Mouse (Mus musculus): ENCODE measurements around the gene Trabd2b. TPM values are rescaled to one million over a fixed set of nuclear protein-coding genes. Genes with fewer than 3 reads are reported as not detected.

Gene Trabd2b
- polyA plus RNA-seq, 1 experiment from 2014 or later = 1.6 TPM

GRCm38 (mm10) chr4:114519966-114520365, 113.4 kb downstream of the Trabd2b start:
- H3K4me1 ChIP-seq = peaks cover 20% of the 10 kb centered on the region
- ATAC-seq (ENCODE audit: insufficient number of reproducible peaks, insufficient read depth, low FRiP score, low TSS enrichment) = no peak
- H3K27ac ChIP-seq = no peak overlapping the region
- H3K9ac ChIP-seq = no peak overlapping the region
- no peaks in the 10 kb centered on the region for H3K9me3 ChIP-seq
- no peaks in the 10 kb centered on the region for H3K36me3 ChIP-seq
- H3K27me3 ChIP-seq = no peaks in the 10 kb centered on the region
- H3K4me2 ChIP-seq (replicated peaks) = no peak overlapping the region
- no peak overlapping the region for H3K4me3 ChIP-seq
- WGBS = 82% methylated on average over 3 of the region's 3 CpGs

GRCm38 (mm10) chr4:114523335-114524188, 117.0 kb downstream of the Trabd2b start:
- Histone ChIP-seq H3K4me2 (replicated peaks) (no peak overlapping the region), H3K27ac (no peak overlapping the region), H3K36me3 (no peaks in the 10 kb centered on the region), H3K9me3 (no peaks in the 10 kb centered on the region), H3K4me3 (no peak overlapping the region), H3K4me1 (no peaks in the 10 kb centered on the region), H3K9ac (no peak overlapping the region), H3K27me3 (no peaks in the 10 kb centered on the region)
- no peak for ATAC-seq (ENCODE audit: insufficient number of reproducible peaks, insufficient read depth, low FRiP score, low TSS enrichment)
- WGBS = 81% methylated on average over 5 of the region's 5 CpGs

GRCm38 (mm10) chr4:114531591-114531990, 125.1 kb downstream of the Trabd2b start:
- no peak overlapping the region for H3K27ac ChIP-seq
- H3K9ac ChIP-seq = no peak overlapping the region; the same call in 1 of the 2 replicates
- H3K9me3 ChIP-seq = no peaks in the 10 kb centered on the region
- no peaks in the 10 kb centered on the region for H3K27me3 ChIP-seq
- H3K36me3 ChIP-seq = no peaks in the 10 kb centered on the region
- H3K4me1 ChIP-seq = no peaks in the 10 kb centered on the region
- H3K4me3 ChIP-seq = no peak overlapping the region
- H3K4me2 ChIP-seq (replicated peaks) = no peak overlapping the region
- 53% methylated on average over 6 of the region's 6 CpGs for WGBS
- ATAC-seq (ENCODE audit: insufficient number of reproducible peaks, insufficient read depth, low FRiP score, low TSS enrichment) = no peak

GRCm38 (mm10) chr4:114533894-114534754, 127.6 kb downstream of the Trabd2b start:
- no peak overlapping the region for H3K9ac ChIP-seq
- no peak overlapping the region for H3K4me2 ChIP-seq (replicated peaks)
- ATAC-seq (ENCODE audit: insufficient number of reproducible peaks, insufficient read depth, low FRiP score, low TSS enrichment) = no peak
- no peak overlapping the region for H3K27ac ChIP-seq
- no peak overlapping the region for H3K4me3 ChIP-seq
- H3K36me3 ChIP-seq = no peaks in the 10 kb centered on the region
- no peaks in the 10 kb centered on the region for H3K9me3 ChIP-seq
- H3K27me3 ChIP-seq = no peaks in the 10 kb centered on the region
- H3K4me1 ChIP-seq = peaks cover 4% of the 10 kb centered on the region; the same call in 1 of the 2 replicates
- 76% methylated on average over 4 of the region's 4 CpGs for WGBS

GRCm38 (mm10) chr4:114537376-114537974, 131.0 kb downstream of the Trabd2b start:
- Histone ChIP-seq H3K9ac (no peak overlapping the region), H3K27ac (no peak overlapping the region), H3K36me3 (no peaks in the 10 kb centered on the region), H3K4me1 (peaks cover 9% of the 10 kb centered on the region; the same call in 1 of the 2 replicates), H3K4me2 (replicated peaks) (no peak overlapping the region), H3K9me3 (no peaks in the 10 kb centered on the region), H3K4me3 (no peak overlapping the region), H3K27me3 (no peaks in the 10 kb centered on the region)
- ATAC-seq (ENCODE audit: insufficient number of reproducible peaks, insufficient read depth, low FRiP score, low TSS enrichment) = no peak
- 52% methylated on average over 6 of the region's 6 CpGs for WGBS

GRCm38 (mm10) chr4:114540031-114540430, 133.5 kb downstream of the Trabd2b start:
- WGBS = 93% methylated on average over 7 of the region's 7 CpGs
- Histone ChIP-seq H3K4me3 (no peak overlapping the region), H3K9me3 (no peaks in the 10 kb centered on the region), H3K27me3 (no peaks in the 10 kb centered on the region), H3K4me2 (replicated peaks) (no peak overlapping the region), H3K4me1 (peaks cover 9% of the 10 kb centered on the region; the same call in 1 of the 2 replicates), H3K27ac (no peak overlapping the region), H3K36me3 (no peaks in the 10 kb centered on the region), H3K9ac (no peak overlapping the region)
- ATAC-seq (ENCODE audit: insufficient number of reproducible peaks, insufficient read depth, low FRiP score, low TSS enrichment) = no peak

- no peaks in the 10 kb centered on the region for H3K36me3 ChIP-seq
- no peaks in the 10 kb centered on the region for H3K27me3 ChIP-seq
- no peak overlapping the region for H3K9ac ChIP-seq
- WGBS = 89% methylated on average over 1 of the region's 1 CpGs
- no peak overlapping the region for H3K4me2 ChIP-seq (replicated peaks)
- ATAC-seq (ENCODE audit: insufficient number of reproducible peaks, insufficient read depth, low FRiP score, low TSS enrichment) = no peak
- H3K9me3 ChIP-seq = no peaks in the 10 kb centered on the region
- H3K4me1 ChIP-seq = peaks cover 9% of the 10 kb centered on the region; the same call in 1 of the 2 replicates
- H3K27ac ChIP-seq = no peak overlapping the region
- H3K4me3 ChIP-seq = no peak overlapping the region
Observed at GRCm38 (mm10) chr4:114541221-114541620, 134.7 kb downstream of the Trabd2b start.

GRCm38 (mm10) chr4:114542136-114542535, 135.6 kb downstream of the Trabd2b start:
- ATAC-seq (ENCODE audit: insufficient number of reproducible peaks, insufficient read depth, low FRiP score, low TSS enrichment) = no peak
- peaks cover 8% of the 10 kb centered on the region; the same call in 1 of the 2 replicates for H3K4me1 ChIP-seq
- H3K27me3 ChIP-seq = no peaks in the 10 kb centered on the region
- no peaks in the 10 kb centered on the region for H3K9me3 ChIP-seq
- H3K9ac ChIP-seq = no peak overlapping the region
- no peak overlapping the region for H3K27ac ChIP-seq
- H3K4me3 ChIP-seq = no peak overlapping the region
- 40% methylated on average over 4 of the region's 4 CpGs for WGBS
- H3K36me3 ChIP-seq = no peaks in the 10 kb centered on the region
- H3K4me2 ChIP-seq (replicated peaks) = no peak overlapping the region

GRCm38 (mm10) chr4:114545481-114546200, 139.1 kb downstream of the Trabd2b start:
- peaks cover 9% of the 10 kb centered on the region; the same call in 1 of the 2 replicates for H3K4me1 ChIP-seq
- H3K9ac ChIP-seq = no peak overlapping the region
- H3K27me3 ChIP-seq = no peaks in the 10 kb centered on the region
- no peak overlapping the region for H3K4me3 ChIP-seq
- ATAC-seq (ENCODE audit: insufficient number of reproducible peaks, insufficient read depth, low FRiP score, low TSS enrichment) = no peak
- no peak overlapping the region for H3K27ac ChIP-seq
- no peaks in the 10 kb centered on the region for H3K9me3 ChIP-seq
- H3K4me2 ChIP-seq (replicated peaks) = no peak overlapping the region
- WGBS = 74% methylated on average over 3 of the region's 3 CpGs
- no peaks in the 10 kb centered on the region for H3K36me3 ChIP-seq

GRCm38 (mm10) chr4:114547658-114548448, 141.3 kb downstream of the Trabd2b start:
- peaks cover 11% of the 10 kb centered on the region; the same call in 1 of the 2 replicates for H3K4me1 ChIP-seq
- no peaks in the 10 kb centered on the region for H3K27me3 ChIP-seq
- no peaks in the 10 kb centered on the region for H3K9me3 ChIP-seq
- WGBS = 75% methylated on average over 8 of the region's 8 CpGs
- no peak overlapping the region for H3K27ac ChIP-seq
- no peak overlapping the region for H3K9ac ChIP-seq
- ATAC-seq (ENCODE audit: insufficient number of reproducible peaks, insufficient read depth, low FRiP score, low TSS enrichment) = no peak
- H3K4me3 ChIP-seq = no peak overlapping the region
- H3K4me2 ChIP-seq (replicated peaks) = no peak overlapping the region
- H3K36me3 ChIP-seq = no peaks in the 10 kb centered on the region

Measured in embryonic facial prominence, embryonic 12.5 days (tissue).